In genomic region chr13:100650550-100651438, GRCm38 (mm10) we compare ENCODE assay signal across 8 mouse cellular contexts. TPM values are rescaled to one million over a fixed set of nuclear protein-coding genes. Genes with fewer than 3 reads are reported as not detected.
DNase-seq lines count a peak whose midpoint lies in the region; ATAC-seq and TF ChIP-seq lines count a peak whose summit lies in the region.

Ak6 (plus strand) TSS chr13:100650979.
Rad17 (minus strand) TSS chr13:100651051.

- DNase-seq in c-Kit-negative CD71-positive TER-119-positive erythroid progenitor cells, embryonic 14.5 days (ENCODE audit: low read depth, low spot score), result peak; percentile 86
- peak; percentile 79 for DNase-seq in fibroblast of lung, adult 2 months (ENCODE audit: low read depth)
- peak; percentile 96 for DNase-seq in kidney, postnatal 25 days
- peak; percentile 81 to 87 (median 85) for DNase-seq in liver, embryonic 14.5 days (ENCODE audit: low read depth in 3 of 3, low spot score in 3 of 3)
- DNase-seq in neural tube, embryonic 11.5 days (ENCODE audit: low spot score), result peak; percentile 97
- DNase-seq in stomach, postnatal 0 days (ENCODE audit: low spot score), result peak; percentile 96

- H3K36me3 ChIP-seq in heart, embryonic 14.5 days (ENCODE audit: control insufficient read depth, insufficient read depth, low read length), result peaks cover 35% of the 10 kb centered on the region
- H3K36me3 ChIP-seq in liver, embryonic 14.5 days (replicated peaks; ENCODE audit: control insufficient read depth, insufficient read depth, low read depth), result peaks cover 18% of the 10 kb centered on the region
- H3K36me3 ChIP-seq in neural tube, embryonic 11.5 days (ENCODE audit: control insufficient read depth, insufficient read depth, low read length), result peaks cover 2% of the 10 kb centered on the region; the same call in 1 of the 2 replicates
- 0 out of 2 replicates have a peak, but pooled peaks cover 3% of the 10 kb centered on the region for H3K36me3 ChIP-seq in stomach, postnatal 0 days (ENCODE audit: control insufficient read depth, insufficient read depth, low read length)

- no peaks in the 10 kb centered on the region for H3K27me3 ChIP-seq in heart, embryonic 14.5 days (ENCODE audit: control insufficient read depth, insufficient read depth, low read length)
- no peaks in the 10 kb centered on the region for H3K27me3 ChIP-seq in liver, embryonic 14.5 days (ENCODE audit: control insufficient read depth, insufficient read depth, low read length)
- no peaks in the 10 kb centered on the region for H3K27me3 ChIP-seq in neural tube, embryonic 11.5 days (ENCODE audit: control insufficient read depth, insufficient read depth, low read length)
- no peaks in the 10 kb centered on the region for H3K27me3 ChIP-seq in stomach, postnatal 0 days (ENCODE audit: control insufficient read depth, insufficient read depth, low read length)

- peak within 1 kb of the TSS; percentile 89 for H3K9ac ChIP-seq in heart, embryonic 14.5 days (ENCODE audit: low read length)
- H3K9ac ChIP-seq in liver, embryonic 14.5 days (replicated peaks), result peak within 1 kb of the TSS; percentile 93
- peak within 1 kb of the TSS; percentile 91 for H3K9ac ChIP-seq in neural tube, embryonic 11.5 days (ENCODE audit: low read length)
- peak within 1 kb of the TSS; percentile 85 for H3K9ac ChIP-seq in stomach, postnatal 0 days (ENCODE audit: low read length)

- TF ChIP-seq EP300 in liver, embryonic 14.5 days (IDR thresholded peaks at IDR 0.05; ENCODE audit: low read depth), result peak; percentile 74
- TF ChIP-seq EP300 in stomach, postnatal 0 days (optimal IDR thresholded peaks at IDR 0.05), result peak; percentile 96

- H3K4me3 ChIP-seq in heart, embryonic 14.5 days (ENCODE audit: control insufficient read depth in 1 of 2, insufficient read depth in 1 of 2, low read depth in 1 of 2, low read length in 2 of 2), result peak within 1 kb of the TSS; percentile 57 to 73
- peak within 1 kb of the TSS; percentile 97 to 99 for H3K4me3 ChIP-seq in liver, embryonic 14.5 days (ENCODE audit: insufficient read depth in 1 of 2, low read depth in 2 of 2, low read length in 2 of 2)
- peak within 1 kb of the TSS; percentile 91 for H3K4me3 ChIP-seq in neural tube, embryonic 11.5 days (ENCODE audit: low read depth, low read length)
- H3K4me3 ChIP-seq in stomach, postnatal 0 days (ENCODE audit: low read depth, low read length), result peak within 1 kb of the TSS; percentile 90

- H3K4me1 ChIP-seq in heart, embryonic 14.5 days (ENCODE audit: control insufficient read depth in 2 of 2, insufficient read depth in 2 of 2, low read length in 2 of 2), result peaks cover 0 to 9% of the 10 kb centered on the region in 2 experiments
- H3K4me1 ChIP-seq in liver, embryonic 14.5 days (replicated peaks; ENCODE audit: control insufficient read depth in 2 of 2, insufficient read depth in 2 of 2, low read length in 1 of 2), result peaks cover 0 to 5% of the 10 kb centered on the region in 2 experiments; a peak in 2 of 4 replicates
- H3K4me1 ChIP-seq in neural tube, embryonic 11.5 days (ENCODE audit: control insufficient read depth, insufficient read depth, low read length), result peaks cover 4% of the 10 kb centered on the region; the same call in 1 of the 2 replicates
- H3K4me1 ChIP-seq in stomach, postnatal 0 days (replicated peaks; ENCODE audit: control insufficient read depth, insufficient read depth), result 0 out of 2 replicates have a peak, but pooled peaks cover 3% of the 10 kb centered on the region

- under 1% methylated on average over 68 of the region's 73 CpGs for WGBS in heart, embryonic 14.5 days
- under 1% methylated on average over 73 of the region's 73 CpGs for WGBS in liver, embryonic 14.5 days (ENCODE audit: insufficient replicate concordance)
- WGBS in neural tube, embryonic 11.5 days, result under 1% methylated on average over 60 of the region's 73 CpGs
- WGBS in stomach, postnatal 0 days, result under 1% methylated on average over 64 of the region's 73 CpGs

- H3K4me2 ChIP-seq in heart, embryonic 14.5 days (ENCODE audit: low read length), result peak within 1 kb of the TSS; percentile 85
- H3K4me2 ChIP-seq in liver, embryonic 14.5 days (ENCODE audit: low read depth), result peak within 1 kb of the TSS; percentile 98
- peak within 1 kb of the TSS; percentile 74 for H3K4me2 ChIP-seq in neural tube, embryonic 11.5 days (ENCODE audit: low read depth)
- H3K4me2 ChIP-seq in stomach, postnatal 0 days (replicated peaks; ENCODE audit: low read depth), result peak within 1 kb of the TSS; percentile 71

- H3K27ac ChIP-seq in heart, embryonic 14.5 days (replicated peaks in 1 of 2; ENCODE audit: control insufficient read depth in 1 of 2, insufficient read depth in 1 of 2, low read depth in 2 of 2, low read length in 2 of 2), result peak within 1 kb of the TSS; percentile 95 to 96
- peak within 1 kb of the TSS; percentile 83 for H3K27ac ChIP-seq in liver, embryonic 14.5 days
- H3K27ac ChIP-seq in neural tube, embryonic 11.5 days (ENCODE audit: low read depth, low read length), result peak within 1 kb of the TSS; percentile 91
- H3K27ac ChIP-seq in stomach, postnatal 0 days (replicated peaks), result peak within 1 kb of the TSS; percentile 96

- peak; percentile 85 for ATAC-seq in CD4-positive, CD25-positive, alpha-beta regulatory T cell, adult 4 months
- peak; percentile 95 for ATAC-seq in heart, embryonic 14.5 days (ENCODE audit: insufficient number of reproducible peaks, insufficient read depth, low FRiP score, low read depth)
- peak; percentile 99 for ATAC-seq in liver, embryonic 14.5 days (ENCODE audit: insufficient read depth)
- ATAC-seq in neural tube, embryonic 11.5 days (ENCODE audit: insufficient read depth, low FRiP score, low TSS enrichment), result peak; percentile 99
- peak; percentile 98 for ATAC-seq in stomach, postnatal 0 days (ENCODE audit: low FRiP score, low TSS enrichment)

- no peaks in the 10 kb centered on the region for H3K9me3 ChIP-seq in heart, embryonic 14.5 days (ENCODE audit: control insufficient read depth, low read length)
- H3K9me3 ChIP-seq in liver, embryonic 14.5 days (ENCODE audit: control insufficient read depth, low read length), result no peaks in the 10 kb centered on the region
- no peaks in the 10 kb centered on the region for H3K9me3 ChIP-seq in neural tube, embryonic 11.5 days (ENCODE audit: control insufficient read depth, low read length)
- H3K9me3 ChIP-seq in stomach, postnatal 0 days (ENCODE audit: control insufficient read depth, low read length), result no peaks in the 10 kb centered on the region

- TF ChIP-seq CTCF in liver, embryonic 14.5 days (IDR thresholded peaks at IDR 0.05; ENCODE audit: low read depth), result peak; percentile 42
- TF ChIP-seq CTCF in stomach, postnatal 0 days (IDR thresholded peaks at IDR 0.05; ENCODE audit: low read depth), result peak; percentile 44

RNA-seq across cellular contexts. Expression of gene Ak6, which starts in this region (rescaled TPM):
- 100 to 1,000 TPM; 107 to 115 TPM for polyA plus RNA-seq in CD4-positive, CD25-positive, alpha-beta regulatory T cell, adult 4 months (2017; shearing (Covaris generic))
- polyA plus RNA-seq in heart, embryonic 14.5 days (2014; fragmentation: Nextera tagmentation; extraction: Ambion mirVana), result 246 and 262 TPM in 2 replicates
- polyA plus RNA-seq in liver, embryonic 14.5 days (2012; rRNA removed), result 74.2 and 111 TPM in 2 replicates
- 183 and 191 TPM in 2 replicates for polyA plus RNA-seq in liver, embryonic 14.5 days (2014; fragmentation: Nextera tagmentation; extraction: Ambion mirVana)
- polyA plus RNA-seq in neural tube, embryonic 11.5 days (2014; fragmentation: Nextera tagmentation; extraction: Ambion mirVana), result 334 and 336 TPM in 2 replicates
- 163 and 164 TPM in 2 replicates for polyA plus RNA-seq in stomach, postnatal 0 days (2015; fragmentation: Nextera tagmentation; extraction: Ambion mirVana)

RNA-seq across cellular contexts. Expression of gene Rad17, which starts in this region (rescaled TPM):
- 10 to 100 TPM; 23.8 to 25.8 TPM for polyA plus RNA-seq in CD4-positive, CD25-positive, alpha-beta regulatory T cell, adult 4 months (2017; shearing (Covaris generic))
- polyA plus RNA-seq in heart, embryonic 14.5 days (2014; fragmentation: Nextera tagmentation; extraction: Ambion mirVana), result 25.1 and 26.3 TPM in 2 replicates
- polyA plus RNA-seq in liver, embryonic 14.5 days (2012; rRNA removed), result 4.9 and 8.5 TPM in 2 replicates
- 13.6 TPM in 2 replicates for polyA plus RNA-seq in liver, embryonic 14.5 days (2014; fragmentation: Nextera tagmentation; extraction: Ambion mirVana)
- 25.3 and 28.2 TPM in 2 replicates for polyA plus RNA-seq in neural tube, embryonic 11.5 days (2014; fragmentation: Nextera tagmentation; extraction: Ambion mirVana)
- 11.7 and 13.0 TPM in 2 replicates for polyA plus RNA-seq in stomach, postnatal 0 days (2015; fragmentation: Nextera tagmentation; extraction: Ambion mirVana)

Comparison
In these comparisons a context has a peak if more than half of its experiments do, and no peak if none do; other contexts are left out.
1. Peak in every context shown above with its lines: DNase-seq, ATAC-seq, H3K4me3 ChIP-seq and H3K27ac ChIP-seq.